Mouse (Mus musculus): Measurements from ENCODE around the gene Rsph1.

The Rsph1 gene

GRCm38 (mm10) chr17:31247144-31247543, 30.0 kb downstream of the Rsph1 start:
- no peak for DNase-seq

GRCm38 (mm10) chr17:31245321-31245720, 31.9 kb downstream of the Rsph1 start:
- no peak for DNase-seq

GRCm38 (mm10) chr17:31242764-31243163, 34.4 kb downstream of the Rsph1 start:
- no peak for DNase-seq

GRCm38 (mm10) chr17:31241156-31241555, 36.0 kb downstream of the Rsph1 start:
- DNase-seq, result no peak

GRCm38 (mm10) chr17:31238234-31239020, 38.8 kb downstream of the Rsph1 start:
- no peak for DNase-seq

- no peak for DNase-seq
Measured at GRCm38 (mm10) chr17:31235915-31236314, 41.3 kb downstream of the Rsph1 start.

GRCm38 (mm10) chr17:31232251-31233010, 44.8 kb downstream of the Rsph1 start:
- no peak for DNase-seq

GRCm38 (mm10) chr17:31231780-31232179, 45.4 kb downstream of the Rsph1 start:
- no peak for DNase-seq

- DNase-seq, result no peak
Measured at GRCm38 (mm10) chr17:31226931-31227330, 50.3 kb downstream of the Rsph1 start.

- peak; percentile 31 for DNase-seq
Measured at GRCm38 (mm10) chr17:31226368-31226767, 50.8 kb downstream of the Rsph1 start.

GRCm38 (mm10) chr17:31224591-31224990, 52.6 kb downstream of the Rsph1 start:
- DNase-seq, result no peak

GRCm38 (mm10) chr17:31223835-31224234, 53.3 kb downstream of the Rsph1 start:
- DNase-seq, result no peak

- no peak for DNase-seq
Measured at GRCm38 (mm10) chr17:31222810-31223310, 54.3 kb downstream of the Rsph1 start.

GRCm38 (mm10) chr17:31216068-31216955, 60.9 kb downstream of the Rsph1 start:
- no peak for DNase-seq

GRCm38 (mm10) chr17:31211881-31212280, 65.3 kb downstream of the Rsph1 start:
- no peak for DNase-seq

GRCm38 (mm10) chr17:31210299-31210698, 66.9 kb downstream of the Rsph1 start:
- DNase-seq, result no peak

- DNase-seq, result no peak
Measured at GRCm38 (mm10) chr17:31209376-31209930, 67.7 kb downstream of the Rsph1 start.

GRCm38 (mm10) chr17:31208654-31209053, 68.5 kb downstream of the Rsph1 start:
- no peak for DNase-seq

GRCm38 (mm10) chr17:31207771-31208334, 69.3 kb downstream of the Rsph1 start, which contains the start of gene Ubash3a:
Gene Ubash3a (plus strand): TSS chr17:31207873.
- DNase-seq, result no peak

Measured in right cerebral cortex, adult 18-20 months (tissue).